Mouse (Mus musculus): ENCODE results near the gene Hdac7.

- TF ChIP-seq CTCF (IDR thresholded peaks at IDR 0.05; ENCODE audit: low read depth, low read length) (no peak), POLR2A (IDR thresholded peaks at IDR 0.05; ENCODE audit: insufficient read depth, low read length) (no peak), EP300 (IDR thresholded peaks at IDR 0.05; ENCODE audit: insufficient read depth, low read depth, low read length) (no peak)
Measured at GRCm38 (mm10) chr15:97852291-97852690, 8.0 kb upstream of the Hdac7 start.
